Mouse (Mus musculus): ENCODE measurements around the gene Man1a.

GRCm38 (mm10) chr10:54089923-54090322 is 13.5 kb upstream of the Man1a start:
- no peak for TF ChIP-seq CTCF (IDR thresholded peaks at IDR 0.05; ENCODE audit: control insufficient read depth, insufficient read depth, insufficient read length)
- no peak for TF ChIP-seq CEBPB (IDR thresholded peaks at IDR 0.05; ENCODE audit: low read depth)
- no peak for TF ChIP-seq USF1 (IDR thresholded peaks at IDR 0.05; ENCODE audit: low read depth)
- no peak for TF ChIP-seq MYOG (IDR thresholded peaks at IDR 0.05; ENCODE audit: control insufficient read depth, extremely low read depth, insufficient read length)
- no peak for TF ChIP-seq MYOD1 (IDR thresholded peaks at IDR 0.05; ENCODE audit: control insufficient read depth, insufficient read length, low read depth)
- no peak for TF ChIP-seq MAX (IDR thresholded peaks at IDR 0.05)
